Mouse (Mus musculus) lung, postnatal 0 days (tissue): ENCODE measurements around the gene Trio. TPM values are rescaled to one million over a fixed set of nuclear protein-coding genes. Genes with fewer than 3 reads are reported as not detected.

Source experiments
- ATAC-seq: fragments of 200-750 bp; cut with Nextera tagmentation; 2 replicates; pipeline ENCODE4 v1.8.0; 2017; ENCODE audit warnings: moderate library complexity
- DNase-seq: peaks from one replicate; pipeline ENCODE4 v3.0.0-alpha.2; 2016; ENCODE audit warnings: low spot score
- H3K27ac ChIP-seq: fragments of 300-500 bp; sonication (generic); 2 replicates; pipeline ENCODE4 v1.5.1; 2014; ENCODE audit warnings: antibody characterized with exemption, mild to moderate bottlenecking, low read length, mixed read lengths
- H3K27me3 ChIP-seq: fragments of 300-500 bp; sonication (generic); replicated peaks from 2 replicates; pipeline ENCODE4 v1.6.1; 2014; ENCODE audit warnings: low read length, mixed read lengths; ENCODE audit not compliant: insufficient read depth
- H3K36me3 ChIP-seq: fragments of 300-500 bp; sonication (generic); 2 replicates; pipeline ENCODE4 v1.6.1; 2014; ENCODE audit warnings: low read length, mixed read lengths; ENCODE audit not compliant: insufficient read depth
- H3K4me1 ChIP-seq: fragments of 300-500 bp; sonication (generic); 2 replicates; pipeline ENCODE4 v1.6.1; 2014; ENCODE audit warnings: antibody characterized with exemption, low read depth, low read length, mixed read lengths; ENCODE audit not compliant: insufficient read depth
- H3K4me2 ChIP-seq: fragments of 300-500 bp; sonication (generic); replicated peaks from 2 replicates; pipeline ENCODE4 v1.6.1; 2014; ENCODE audit warnings: low read depth, mild to moderate bottlenecking, low read length, moderate library complexity, mixed read lengths
- H3K4me3 ChIP-seq: fragments of 300-500 bp; sonication (generic); 2 replicates; pipeline ENCODE4 v1.5.1; 2014; ENCODE audit warnings: low read depth, low read length
- H3K9ac ChIP-seq: fragments of 300-500 bp; sonication (generic); replicated peaks from 2 replicates; pipeline ENCODE4 v1.6.1; 2014; ENCODE audit warnings: low read depth, mild to moderate bottlenecking
- H3K9me3 ChIP-seq: fragments of 300-500 bp; sonication (generic); 2 replicates; pipeline ENCODE4 v1.6.1; 2016; ENCODE audit warnings: low read length, mixed read lengths
- CTCF ChIP-seq: IDR thresholded peaks from 2 replicates; pipeline ENCODE4 v1.5.1; 2016; ENCODE audit warnings: antibody characterized with exemption, mild to moderate bottlenecking
- EP300 ChIP-seq: IDR thresholded peaks from 2 replicates; pipeline ENCODE4 v1.6.1; 2016; ENCODE audit warnings: antibody characterized with exemption, mild to moderate bottlenecking, control low read depth
- WGBS: fragments of 180-500 bp; shearing (Covaris S2); extraction: QIAGEN DNeasy Blood & Tissue Kit; methylation state at CpG from one replicate; pipeline ENCODE4 v1.1.7; 2014; 5-methylcytosine and 5-hydroxymethylcytosine counted together
- polyA plus RNA-seq: library from polyadenylated mRNA; unstranded; fragments of >200 nt; fragmentation: Nextera tagmentation; extraction: Ambion mirVana; gene quantifications from 2 replicates; pipeline ENCODE4 v1.2.1, GENCODE M21; 2015

Trio gene
- polyA plus RNA-seq, 1 experiment from 2014 or later, result 15.6 TPM

- no peak overlapping the region for H3K9ac ChIP-seq
- H3K4me2 ChIP-seq, result no peak overlapping the region
- no peaks in the 10 kb centered on the region for H3K27me3 ChIP-seq
- no peak overlapping the region for H3K4me3 ChIP-seq
- no peak for DNase-seq
- no peak for TF ChIP-seq EP300
- TF ChIP-seq CTCF, result no peak
- H3K4me1 ChIP-seq, result no peaks in the 10 kb centered on the region
- H3K27ac ChIP-seq, result no peak overlapping the region
- no peaks in the 10 kb centered on the region for H3K36me3 ChIP-seq
- H3K9me3 ChIP-seq, result no peaks in the 10 kb centered on the region
- ATAC-seq, result no peak
- WGBS, result 56% methylated on average over 2 of the region's 2 CpGs
These were observed 40.8 kb upstream of the Trio start for GRCm38 (mm10) chr15:28066468-28066867.

GRCm38 (mm10) chr15:28065572-28065971 is 39.9 kb upstream of the Trio start:
- Histone ChIP-seq H3K4me1 (no peaks in the 10 kb centered on the region), H3K27me3 (no peaks in the 10 kb centered on the region), H3K36me3 (no peaks in the 10 kb centered on the region), H3K9ac (no peak overlapping the region), H3K4me3 (no peak overlapping the region), H3K9me3 (no peaks in the 10 kb centered on the region), H3K4me2 (no peak overlapping the region), H3K27ac (no peak overlapping the region)
- ATAC-seq, result no peak
- TF ChIP-seq CTCF (no peak), EP300 (no peak)
- WGBS, result 56% methylated on average over 5 of the region's 5 CpGs
- DNase-seq, result no peak

- DNase-seq (no peak), ATAC-seq (no peak)
- Histone ChIP-seq H3K36me3 (no peaks in the 10 kb centered on the region), H3K4me1 (no peaks in the 10 kb centered on the region), H3K9me3 (no peaks in the 10 kb centered on the region), H3K27ac (no peak overlapping the region), H3K4me3 (no peak overlapping the region), H3K9ac (no peak overlapping the region), H3K27me3 (no peaks in the 10 kb centered on the region), H3K4me2 (no peak overlapping the region)
- 20% methylated on average over 1 of the region's 1 CpGs for WGBS
- no peak for TF ChIP-seq EP300
- TF ChIP-seq CTCF, result no peak
These were observed 39.1 kb upstream of the Trio start for GRCm38 (mm10) chr15:28064733-28065088.

GRCm38 (mm10) chr15:28064081-28064732 is 38.6 kb upstream of the Trio start:
- no peak for ATAC-seq
- TF ChIP-seq EP300, result no peak
- no peak for TF ChIP-seq CTCF
- H3K4me2 ChIP-seq, result no peak overlapping the region
- no peak overlapping the region for H3K27ac ChIP-seq
- H3K9ac ChIP-seq, result no peak overlapping the region
- H3K9me3 ChIP-seq, result no peaks in the 10 kb centered on the region
- no peak overlapping the region for H3K4me3 ChIP-seq
- 66% methylated on average over 13 of the region's 13 CpGs for WGBS
- no peaks in the 10 kb centered on the region for H3K4me1 ChIP-seq
- DNase-seq, result no peak
- H3K36me3 ChIP-seq, result no peaks in the 10 kb centered on the region
- no peaks in the 10 kb centered on the region for H3K27me3 ChIP-seq

- DNase-seq (no peak), ATAC-seq (no peak)
- Histone ChIP-seq H3K4me3 (no peak overlapping the region), H3K9ac (no peak overlapping the region), H3K4me1 (no peaks in the 10 kb centered on the region), H3K36me3 (no peaks in the 10 kb centered on the region), H3K4me2 (no peak overlapping the region), H3K27ac (no peak overlapping the region), H3K9me3 (no peaks in the 10 kb centered on the region), H3K27me3 (no peaks in the 10 kb centered on the region)
- TF ChIP-seq CTCF, result no peak
- no peak for TF ChIP-seq EP300
- 92% methylated on average over 2 of the region's 2 CpGs for WGBS
These were observed 37.8 kb upstream of the Trio start for GRCm38 (mm10) chr15:28063466-28063865.

- no peaks in the 10 kb centered on the region for H3K4me1 ChIP-seq
- ATAC-seq, result no peak
- WGBS, result 88% methylated on average over 3 of the region's 3 CpGs
These were observed 36.4 kb upstream of the Trio start for GRCm38 (mm10) chr15:28062016-28062415.

GRCm38 (mm10) chr15:28060977-28061376 is 35.3 kb upstream of the Trio start:
- no peak overlapping the region for H3K9ac ChIP-seq
- DNase-seq, result no peak
- H3K27me3 ChIP-seq, result no peaks in the 10 kb centered on the region
- no peak overlapping the region for H3K4me2 ChIP-seq
- H3K4me3 ChIP-seq, result no peak overlapping the region
- TF ChIP-seq CTCF, result no peak
- TF ChIP-seq EP300, result no peak
- H3K36me3 ChIP-seq, result no peaks in the 10 kb centered on the region
- ATAC-seq, result no peak
- no peaks in the 10 kb centered on the region for H3K4me1 ChIP-seq
- no peaks in the 10 kb centered on the region for H3K9me3 ChIP-seq
- no peak overlapping the region for H3K27ac ChIP-seq
- WGBS, result 84% methylated on average over 5 of the region's 5 CpGs

More at GRCm38 (mm10) chr15:28062016-28062415, 36.4 kb upstream of the Trio start:
- H3K9me3 ChIP-seq, result no peaks in the 10 kb centered on the region
- H3K4me2 ChIP-seq, result no peak overlapping the region
- H3K27me3 ChIP-seq, result no peaks in the 10 kb centered on the region
- TF ChIP-seq CTCF (no peak), EP300 (no peak)
- no peak for DNase-seq
- no peak overlapping the region for H3K27ac ChIP-seq
- no peak overlapping the region for H3K9ac ChIP-seq
- no peak overlapping the region for H3K4me3 ChIP-seq
- no peaks in the 10 kb centered on the region for H3K36me3 ChIP-seq
